Mouse (Mus musculus): ENCODE measurements around the gene St6galnac6.

St6galnac6 gene

DNA sequence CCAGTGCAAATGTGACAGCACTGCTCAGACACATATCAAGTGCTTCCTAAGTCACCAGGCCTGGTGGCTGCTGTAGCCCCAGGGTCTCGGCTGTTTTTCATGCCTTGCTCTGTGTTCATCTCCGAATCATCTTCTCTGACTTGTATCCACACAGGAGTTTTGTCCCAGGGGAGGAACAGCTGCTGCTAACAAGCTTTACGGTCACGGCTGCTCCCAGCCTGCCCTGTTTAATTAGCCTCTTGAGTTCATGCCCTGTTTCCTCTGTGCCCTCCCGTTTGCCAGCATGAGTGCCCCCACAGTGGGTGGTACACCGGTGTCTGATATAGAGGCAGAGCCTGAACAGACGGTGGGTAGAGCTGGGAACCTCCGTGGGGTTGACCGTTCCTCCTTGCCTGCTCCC, 18.5 kb downstream of the St6galnac6 start:
- peak in 1 of 2 experiments; percentile 50 for DNase-seq

- peak; percentile 77 to 86 for DNase-seq
Measured at GRCm38 (mm10) chr2:32620682-32621516, 21.4 kb downstream of the St6galnac6 start.

DNA sequence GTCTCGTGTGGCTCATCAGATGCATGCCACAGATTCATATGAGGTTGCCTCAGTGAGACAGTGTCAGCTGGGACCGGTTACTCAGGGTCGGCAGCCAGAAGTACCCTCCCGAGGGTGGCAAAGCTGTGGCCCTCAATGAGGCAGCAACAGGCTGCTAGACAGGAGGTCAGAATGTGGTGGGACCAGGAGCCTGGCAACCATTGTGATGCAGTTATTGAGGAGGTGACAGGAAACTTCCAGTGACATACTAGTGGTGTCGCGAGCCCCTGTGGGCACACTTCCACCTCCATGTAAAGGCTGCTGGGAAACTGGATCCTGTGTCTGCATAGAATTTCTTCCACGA, 22.0 kb downstream of the St6galnac6 start, which contains the start of gene Ak1:
TSS of gene Ak1 (plus strand) at position 242 of the 343 bp plus-strand sequence.
- no peak for DNase-seq

GRCm38 (mm10) chr2:32624111-32624748, 24.7 kb downstream of the St6galnac6 start:
- no peak for DNase-seq

DNA sequence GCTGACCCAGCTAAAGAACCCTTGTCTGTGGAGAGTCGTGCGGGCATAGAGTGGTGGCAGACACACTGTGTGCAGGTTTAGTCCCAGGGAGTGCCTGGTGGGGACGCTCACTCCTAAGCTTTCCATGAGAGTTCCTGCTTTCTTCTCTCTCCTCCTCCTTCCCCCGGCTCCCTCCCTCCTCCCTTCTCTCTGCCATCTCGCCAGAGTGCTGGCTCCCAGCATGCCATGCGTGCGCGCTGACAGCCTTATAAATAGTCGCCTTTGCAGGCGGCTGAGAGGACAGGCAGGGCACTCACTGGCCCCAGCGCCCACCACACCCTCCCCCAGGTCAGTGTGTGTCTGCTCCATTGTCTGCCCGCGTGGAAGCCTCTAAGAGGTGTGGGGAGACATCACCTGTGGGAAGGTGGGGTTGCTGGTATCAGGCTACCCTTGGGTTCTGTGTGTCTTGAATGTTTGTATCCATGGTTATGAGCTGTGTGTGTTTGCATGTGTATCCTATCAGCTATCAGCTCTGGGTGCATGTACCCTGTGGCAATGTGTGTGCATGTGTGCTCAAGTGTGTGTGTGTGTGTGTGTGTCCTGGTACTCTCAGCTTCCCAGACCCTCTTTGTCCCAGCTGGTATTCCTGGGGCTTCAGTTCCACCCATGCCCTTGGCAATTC, 25.8 kb downstream of the St6galnac6 start:
- peak; percentile 79 to 87 for DNase-seq

- DNase-seq: peak in 1 of 2 experiments; percentile 55
Measured at GRCm38 (mm10) chr2:32625873-32626694, 26.6 kb downstream of the St6galnac6 start.

DNA sequence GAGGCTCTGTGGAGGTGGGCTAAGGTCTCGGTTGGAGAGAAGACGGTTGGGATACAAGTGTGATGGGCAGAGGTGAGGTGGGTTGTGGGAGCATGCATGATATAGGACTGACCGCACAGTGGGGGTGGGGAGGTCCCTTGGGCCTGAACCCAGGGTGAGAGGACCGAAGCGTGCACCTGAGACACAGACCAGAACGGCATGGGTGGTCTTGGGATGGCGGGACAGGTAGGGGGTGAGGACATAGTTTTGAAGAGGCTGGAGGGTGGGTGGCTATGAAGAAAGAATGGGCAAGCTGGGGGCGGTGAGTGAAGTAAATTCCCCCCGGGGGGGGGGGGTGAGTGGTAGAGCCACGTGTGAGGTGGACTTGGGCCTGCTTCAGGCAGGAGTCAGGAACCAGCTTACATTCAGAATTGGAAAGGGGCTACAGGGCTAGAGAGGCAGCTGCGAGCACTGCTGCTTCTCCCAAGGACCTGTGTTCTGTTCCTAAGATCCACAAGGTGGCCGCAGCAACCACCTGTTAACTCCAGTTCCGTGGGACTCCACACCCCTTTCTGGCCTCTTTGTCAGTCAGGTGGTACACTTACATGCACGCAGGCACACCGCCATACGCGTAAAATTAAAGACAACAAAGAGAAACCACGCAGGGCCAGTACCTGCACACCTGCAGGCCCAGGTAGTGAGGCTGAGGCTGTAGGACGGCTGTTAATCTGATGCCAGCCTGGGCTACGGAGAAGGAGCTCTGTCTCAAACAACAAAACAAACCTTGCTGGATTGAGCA, 27.9 kb downstream of the St6galnac6 start:
- no peak for DNase-seq

GRCm38 (mm10) chr2:32628044-32628550, 28.6 kb downstream of the St6galnac6 start:
- DNase-seq: no peak

DNA sequence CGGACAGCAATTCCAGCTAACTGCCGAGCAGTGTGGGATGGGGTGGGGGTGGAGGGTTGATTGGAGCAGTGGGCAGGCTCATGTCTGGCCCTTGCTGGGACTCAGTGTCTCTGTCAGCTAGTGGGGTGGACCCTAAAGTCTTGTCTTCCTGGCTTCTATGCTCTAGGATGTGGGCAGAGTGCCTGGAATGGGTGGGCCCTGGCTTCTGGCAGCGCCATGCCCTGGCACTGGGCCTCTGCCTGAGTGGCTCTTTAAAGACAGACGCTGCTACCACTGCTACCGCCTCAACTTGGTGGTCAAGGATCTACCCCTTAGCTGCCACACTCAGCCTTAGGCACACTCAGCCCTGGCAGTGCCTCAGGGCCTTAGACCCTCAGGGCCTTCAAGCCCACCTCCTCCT, 29.2 kb downstream of the St6galnac6 start:
- DNase-seq: no peak

GRCm38 (mm10) chr2:32629276-32629976, 29.9 kb downstream of the St6galnac6 start:
- peak; percentile 78 to 87 for DNase-seq

- no peak for DNase-seq
Measured at GRCm38 (mm10) chr2:32630036-32630435, 30.5 kb downstream of the St6galnac6 start.

DNA sequence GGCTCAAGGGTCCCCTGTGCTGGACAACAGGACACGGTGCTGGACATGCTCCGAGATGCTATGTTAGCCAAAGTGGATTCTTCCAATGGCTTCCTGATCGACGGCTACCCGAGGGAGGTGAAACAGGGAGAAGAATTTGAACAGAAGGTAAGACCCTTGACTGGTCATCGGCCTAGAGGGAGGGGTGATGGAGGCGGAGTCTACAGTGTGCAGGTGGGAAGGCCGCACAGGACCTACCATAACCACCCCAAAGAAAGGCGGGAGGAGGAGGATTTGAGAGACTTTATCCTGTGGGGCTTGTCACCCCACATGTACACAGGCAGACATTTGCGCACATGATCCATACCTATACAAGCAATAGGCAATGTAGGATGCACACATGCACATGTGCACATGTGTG, 31.5 kb downstream of the St6galnac6 start:
- DNase-seq: no peak

- DNase-seq: peak; percentile 86 to 89
Measured at GRCm38 (mm10) chr2:32631737-32632394, 32.4 kb downstream of the St6galnac6 start.

DNA sequence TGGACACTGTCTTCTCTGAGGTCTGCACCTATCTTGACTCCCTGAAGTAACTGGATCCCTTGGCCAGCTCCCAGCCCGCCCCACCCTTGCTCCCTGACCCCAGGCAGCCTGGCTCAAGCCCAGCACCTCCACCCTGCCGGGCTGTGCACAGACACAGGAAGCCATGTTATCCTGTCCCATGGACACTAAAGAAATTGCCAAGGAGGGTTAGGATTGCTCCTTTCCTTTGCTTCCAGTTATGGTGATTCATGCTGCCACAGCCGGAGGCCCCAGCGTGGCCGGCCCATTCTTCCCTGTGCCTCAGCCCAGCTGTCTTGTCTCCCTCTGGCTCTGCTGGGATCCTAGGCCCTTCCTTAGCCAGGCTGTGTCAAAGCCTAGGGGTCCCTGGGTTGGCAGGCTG, 34.2 kb downstream of the St6galnac6 start:
- peak; percentile 55 to 65 for DNase-seq

GRCm38 (mm10) chr2:32634277-32635105, 35.0 kb downstream of the St6galnac6 start:
- DNase-seq: no peak

DNA sequence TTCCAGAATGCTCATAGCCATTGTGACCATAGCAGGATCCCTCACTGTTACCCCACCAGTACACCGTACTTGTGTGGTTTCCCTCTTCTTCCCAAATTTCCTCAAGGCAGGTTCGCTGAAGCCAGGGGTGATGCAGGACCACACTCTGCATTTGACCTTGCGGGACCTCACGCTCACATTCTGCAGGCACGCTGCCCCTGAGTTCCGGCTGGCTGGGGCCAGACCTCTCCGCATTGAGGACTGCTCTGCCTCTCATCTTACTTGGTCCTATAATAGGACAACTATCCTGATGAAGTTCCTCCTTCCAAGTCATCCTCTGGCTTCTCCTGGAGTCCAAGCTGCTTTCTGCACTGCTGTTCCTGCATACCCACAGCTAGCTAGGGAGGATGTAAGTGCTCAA, 37.1 kb downstream of the St6galnac6 start:
- DNase-seq: no peak

- peak; percentile 70 to 80 for DNase-seq
Measured at GRCm38 (mm10) chr2:32637778-32638281, 38.3 kb downstream of the St6galnac6 start.

DNA sequence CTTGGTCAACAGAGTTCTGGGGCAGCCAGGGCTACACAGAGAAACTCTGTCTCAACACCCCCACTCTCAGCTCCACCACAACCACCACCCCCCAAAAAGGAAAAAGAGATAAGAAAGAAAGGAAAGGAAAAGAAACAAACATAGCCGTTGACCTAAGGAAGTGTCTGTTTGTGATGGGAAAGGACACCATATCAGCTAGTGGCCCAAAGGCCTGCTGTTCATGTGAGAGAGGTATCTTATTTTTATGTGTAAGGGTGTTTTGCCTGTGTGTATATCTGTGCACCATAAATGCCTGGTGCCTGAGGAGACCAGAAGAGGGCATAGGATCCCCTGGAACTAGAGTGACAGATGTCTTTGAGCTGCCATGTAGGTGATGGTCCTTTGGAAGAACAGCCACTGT, 40.1 kb downstream of the St6galnac6 start:
- no peak for DNase-seq

GRCm38 (mm10) chr2:32640550-32641051, 41.1 kb downstream of the St6galnac6 start:
- DNase-seq: no peak
